Mouse (Mus musculus) bone marrow macrophage, adult 2 months (primary cell): Measurements from ENCODE around the gene Lsm10.

ENCODE experiments used
- CTCF ChIP-seq: IDR thresholded peaks from 2 replicates; pipeline ENCODE4 v1.5.1; 2012; ENCODE audit warnings: low read depth, mild to moderate bottlenecking, low read length, moderate library complexity
- POLR2A ChIP-seq: IDR thresholded peaks from 2 replicates; pipeline ENCODE4 v1.6.1; 2012; ENCODE audit warnings: mild to moderate bottlenecking, low read depth, low read length, borderline replicate concordance

- TF ChIP-seq CTCF, result no peak
- TF ChIP-seq POLR2A, result no peak
Observed at GRCm38 (mm10) chr4:126091873-126092272, 4.5 kb upstream of the Lsm10 start.
